Mouse (Mus musculus): ENCODE data around the gene Myadml2. TPM values are rescaled to one million over a fixed set of nuclear protein-coding genes. Genes with fewer than 3 reads are reported as not detected.
A peak's percentile ranks its signal among the peaks of the same experiment; 100 is the strongest.

Myadml2 gene
- polyA plus RNA-seq, 1 experiment from 2014 or later: 0.61 TPM

DNA sequence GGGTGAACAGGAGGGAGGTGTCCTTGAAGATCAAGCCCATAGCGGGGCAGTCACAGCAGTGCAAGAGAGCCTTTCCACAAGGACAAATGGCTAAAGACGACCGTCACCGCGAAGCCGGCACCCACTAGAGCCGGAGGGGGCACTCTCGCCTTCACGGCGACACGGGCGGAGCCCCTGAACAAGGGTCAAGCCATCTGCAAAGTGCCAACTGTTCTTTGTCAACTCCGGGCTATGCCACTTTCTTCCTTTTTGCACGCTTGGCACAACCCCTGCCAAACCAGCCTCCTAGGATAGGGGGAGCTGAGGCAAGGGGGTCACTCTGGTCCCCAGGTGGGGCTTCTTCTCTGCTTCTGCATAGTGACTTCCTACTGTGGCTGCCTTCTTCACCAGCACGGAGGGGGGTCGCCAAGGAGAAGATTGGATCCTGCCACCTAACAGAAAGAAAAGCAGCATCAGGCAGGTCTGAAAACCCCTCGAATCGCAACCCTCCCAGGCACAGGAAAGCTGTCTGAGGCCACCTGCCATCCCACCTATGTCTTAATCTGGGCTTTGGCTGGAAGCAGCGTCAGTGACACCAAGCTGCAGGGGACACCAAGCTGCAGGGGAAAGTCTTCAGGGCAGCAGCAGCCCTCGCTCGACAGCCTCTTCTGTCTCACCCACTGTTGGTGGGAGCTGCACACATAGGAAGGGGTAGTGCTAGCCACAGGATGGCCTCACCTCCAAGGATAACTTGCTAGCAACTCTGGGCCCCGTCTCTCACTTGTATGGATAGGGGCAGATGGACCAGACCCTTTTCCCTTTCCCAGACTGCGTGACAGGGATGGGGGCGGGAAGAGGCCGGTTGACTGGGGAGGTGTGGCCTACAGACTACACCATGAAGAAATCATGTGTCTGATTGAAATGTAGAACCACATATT lies 29.1 kb downstream of the Myadml2 start:
- 88% methylated on average over 25 of the region's 25 CpGs for WGBS (ENCODE audit: insufficient replicate concordance)
- Histone ChIP-seq H3K4me3 (ENCODE audit: low read depth, low read length) (no peak overlapping the region), H3K9me3 (replicated peaks; ENCODE audit: control insufficient read depth, low read length) (no peaks in the 10 kb centered on the region), H3K4me1 (ENCODE audit: control insufficient read depth, low read depth, low read length) (peaks cover 38% of the 10 kb centered on the region), H3K27ac (ENCODE audit: low read length) (peak overlapping the region; percentile 82), H3K4me2 (ENCODE audit: low read depth, low read length) (no peak overlapping the region), H3K27me3 (ENCODE audit: control insufficient read depth, insufficient read depth, low read depth, low read length) (no peaks in the 10 kb centered on the region), H3K9ac (ENCODE audit: low read depth, low read length) (no peak overlapping the region; the same call in 1 of the 2 replicates), H3K36me3 (ENCODE audit: control insufficient read depth, insufficient read depth) (peaks cover 47% of the 10 kb centered on the region)
- no peak for ATAC-seq (ENCODE audit: low read depth)

DNA sequence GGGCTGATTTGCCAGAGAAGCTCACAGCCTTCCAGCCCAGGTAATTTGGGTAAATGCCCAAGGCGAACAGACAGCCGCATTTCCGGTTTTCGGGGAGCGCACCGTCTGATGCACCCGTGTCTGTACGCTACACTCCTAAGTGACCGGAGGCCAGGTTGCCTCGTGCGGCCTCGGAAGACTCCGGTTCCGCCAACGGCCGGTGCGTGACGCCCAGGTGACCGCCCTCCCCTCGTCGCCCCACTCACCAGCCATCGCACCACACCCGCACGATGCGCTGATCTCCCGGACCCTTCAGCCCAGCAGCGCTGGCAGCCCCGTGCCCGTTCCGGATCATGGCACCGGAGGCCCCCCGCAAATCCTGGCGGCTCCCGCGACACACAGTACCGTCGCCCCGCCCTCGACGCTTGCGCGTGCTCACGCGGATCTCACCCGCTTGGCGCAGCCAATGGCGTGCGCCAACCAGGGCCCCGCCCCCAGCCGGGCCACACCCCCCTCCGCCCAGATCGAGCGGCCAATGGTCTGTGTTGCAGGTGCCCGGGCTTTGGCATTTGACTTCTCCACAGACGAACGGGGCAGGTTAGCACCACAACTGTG lies 30.3 kb downstream of the Myadml2 start, which contains the start of gene Pcyt2:
Pcyt2 (minus strand) TSS at position 418 of the 594 bp plus-strand sequence.
- H3K36me3 ChIP-seq (ENCODE audit: control insufficient read depth, insufficient read depth): peaks cover 48% of the 10 kb centered on the region
- under 1% methylated on average over 56 of the region's 56 CpGs for WGBS (ENCODE audit: insufficient replicate concordance)

DNA sequence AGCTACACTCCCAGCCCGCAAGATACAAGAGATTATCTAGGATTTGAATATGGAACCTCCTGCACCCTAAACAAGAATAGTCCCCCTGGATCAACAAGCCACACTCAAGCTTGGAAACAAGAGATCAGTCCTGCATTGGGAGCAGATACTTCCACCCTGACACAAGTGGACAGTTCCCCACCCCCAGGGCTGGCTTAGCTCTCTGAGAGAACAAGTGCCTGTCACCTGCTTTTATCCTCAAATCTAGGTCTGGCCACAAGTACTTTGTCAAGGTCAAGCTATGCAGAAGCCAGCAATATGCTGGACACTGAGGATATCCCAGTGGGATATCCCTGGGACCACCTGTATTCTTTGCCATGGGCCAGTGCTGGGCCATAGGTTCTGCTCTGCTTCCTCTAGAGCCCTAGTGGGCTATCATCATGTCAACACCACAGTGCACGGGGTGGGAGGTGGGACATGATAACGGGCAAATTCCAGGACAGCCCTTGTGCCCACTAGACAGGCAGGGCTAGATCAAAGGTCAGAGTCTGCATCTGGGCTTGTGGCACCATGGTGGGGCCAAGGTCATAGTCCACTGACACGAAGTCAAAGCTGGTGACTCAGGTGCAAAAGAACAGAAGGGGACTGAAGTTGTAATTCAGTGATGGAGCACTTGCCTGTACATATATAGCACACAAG lies 31.2 kb downstream of the Myadml2 start:
- Histone ChIP-seq H3K36me3 (ENCODE audit: control insufficient read depth, insufficient read depth) (peaks cover 48% of the 10 kb centered on the region), H3K9me3 (replicated peaks; ENCODE audit: control insufficient read depth, low read length) (no peaks in the 10 kb centered on the region), H3K4me3 (ENCODE audit: low read depth, low read length) (peak overlapping the region; percentile 88), H3K27me3 (ENCODE audit: control insufficient read depth, insufficient read depth, low read depth, low read length) (no peaks in the 10 kb centered on the region), H3K27ac (ENCODE audit: low read length) (peak overlapping the region; percentile 86), H3K4me1 (ENCODE audit: control insufficient read depth, low read depth, low read length) (peaks cover 32% of the 10 kb centered on the region), H3K4me2 (ENCODE audit: low read depth, low read length) (peak overlapping the region; percentile 90), H3K9ac (ENCODE audit: low read depth, low read length) (peak overlapping the region; percentile 78)
- ATAC-seq (ENCODE audit: low read depth): peak; percentile 15
- WGBS (ENCODE audit: insufficient replicate concordance): 32% methylated on average over 4 of the region's 4 CpGs

More for the DNA sequence above, 30.3 kb downstream of the Myadml2 start, which contains the start of gene Pcyt2:
- peaks cover 32% of the 10 kb centered on the region for H3K4me1 ChIP-seq (ENCODE audit: control insufficient read depth, low read depth, low read length)
- H3K4me3 ChIP-seq (ENCODE audit: low read depth, low read length): peak within 1 kb of the TSS; percentile 88
- H3K9ac ChIP-seq (ENCODE audit: low read depth, low read length): peak within 1 kb of the TSS; percentile 78
- ATAC-seq (ENCODE audit: low read depth): peak; percentile 97
- H3K27ac ChIP-seq (ENCODE audit: low read length): peak within 1 kb of the TSS; percentile 86
- H3K9me3 ChIP-seq (replicated peaks; ENCODE audit: control insufficient read depth, low read length): no peaks in the 10 kb centered on the region
- H3K27me3 ChIP-seq (ENCODE audit: control insufficient read depth, insufficient read depth, low read depth, low read length): no peaks in the 10 kb centered on the region
- peak within 1 kb of the TSS; percentile 90 for H3K4me2 ChIP-seq (ENCODE audit: low read depth, low read length)

DNA sequence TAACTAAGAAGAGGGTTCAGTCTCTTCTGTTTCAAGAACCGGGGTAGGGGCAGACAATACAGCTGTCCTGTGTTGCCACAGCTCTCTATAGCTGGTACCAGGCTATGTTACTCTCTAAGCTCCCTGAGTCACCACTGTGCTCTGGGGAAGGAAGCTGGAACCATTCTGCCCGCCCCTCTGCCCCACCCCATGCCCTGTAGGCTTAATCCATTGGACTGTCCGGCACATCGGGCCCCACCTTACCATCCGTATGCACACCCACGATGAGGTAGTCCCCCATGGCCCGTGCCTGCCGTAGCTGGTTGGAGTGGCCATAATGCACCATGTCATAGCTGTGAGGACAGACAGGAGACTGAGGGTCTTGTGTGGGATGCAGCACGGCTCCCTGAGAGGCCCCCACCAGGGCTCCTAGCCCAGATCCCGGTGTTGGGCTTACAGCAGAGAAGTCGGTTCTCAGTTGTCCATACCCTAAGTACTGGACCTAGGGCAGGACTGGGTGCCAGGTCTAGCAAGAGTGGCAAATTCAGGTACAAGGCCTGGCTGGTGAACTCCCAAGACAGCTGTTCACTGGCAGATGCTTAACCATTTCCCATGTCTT lies 32.3 kb downstream of the Myadml2 start:
- WGBS (ENCODE audit: insufficient replicate concordance): 77% methylated on average over 11 of the region's 11 CpGs
- H3K36me3 ChIP-seq (ENCODE audit: control insufficient read depth, insufficient read depth): peaks cover 46% of the 10 kb centered on the region
- peak overlapping the region; percentile 90 for H3K4me2 ChIP-seq (ENCODE audit: low read depth, low read length)
- no peaks in the 10 kb centered on the region for H3K9me3 ChIP-seq (replicated peaks; ENCODE audit: control insufficient read depth, low read length)
- no peak overlapping the region; the same call in 1 of the 2 replicates for H3K27ac ChIP-seq (ENCODE audit: low read length)
- peak overlapping the region; percentile 28; the same call in 1 of the 2 replicates for H3K9ac ChIP-seq (ENCODE audit: low read depth, low read length)
- no peak for ATAC-seq (ENCODE audit: low read depth)
- H3K4me3 ChIP-seq (ENCODE audit: low read depth, low read length): peak overlapping the region; percentile 16
- no peaks in the 10 kb centered on the region for H3K27me3 ChIP-seq (ENCODE audit: control insufficient read depth, insufficient read depth, low read depth, low read length)
- peaks cover 32% of the 10 kb centered on the region for H3K4me1 ChIP-seq (ENCODE audit: control insufficient read depth, low read depth, low read length)

DNA sequence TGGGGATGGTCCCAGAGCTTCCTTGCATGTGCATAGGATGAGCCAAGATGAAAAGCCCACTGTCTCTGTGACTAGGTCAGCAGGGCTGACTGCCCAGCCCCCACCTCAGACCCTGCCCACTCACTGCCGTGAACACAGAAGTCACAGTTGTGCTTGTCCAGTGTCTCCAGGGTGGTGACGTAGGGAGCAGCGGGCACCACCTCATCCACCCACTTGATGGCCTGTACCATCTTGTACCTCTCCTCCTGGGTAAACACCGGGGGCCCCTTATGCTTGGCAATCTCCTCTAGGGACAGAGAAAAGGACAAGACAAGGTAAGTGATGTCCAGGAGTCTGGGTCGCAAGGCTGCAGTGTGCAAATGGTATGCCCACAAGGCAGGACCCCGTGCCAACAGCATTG lies 32.8 kb downstream of the Myadml2 start:
- Histone ChIP-seq H3K9ac (ENCODE audit: low read depth, low read length) (no peak overlapping the region), H3K27ac (ENCODE audit: low read length) (no peak overlapping the region), H3K27me3 (ENCODE audit: control insufficient read depth, insufficient read depth, low read depth, low read length) (no peaks in the 10 kb centered on the region), H3K4me3 (ENCODE audit: low read depth, low read length) (no peak overlapping the region), H3K9me3 (replicated peaks; ENCODE audit: control insufficient read depth, low read length) (no peaks in the 10 kb centered on the region), H3K4me2 (ENCODE audit: low read depth, low read length) (no peak overlapping the region), H3K36me3 (ENCODE audit: control insufficient read depth, insufficient read depth) (peaks cover 40% of the 10 kb centered on the region), H3K4me1 (ENCODE audit: control insufficient read depth, low read depth, low read length) (peaks cover 32% of the 10 kb centered on the region)
- 85% methylated on average over 6 of the region's 6 CpGs for WGBS (ENCODE audit: insufficient replicate concordance)
- ATAC-seq (ENCODE audit: low read depth): no peak

DNA sequence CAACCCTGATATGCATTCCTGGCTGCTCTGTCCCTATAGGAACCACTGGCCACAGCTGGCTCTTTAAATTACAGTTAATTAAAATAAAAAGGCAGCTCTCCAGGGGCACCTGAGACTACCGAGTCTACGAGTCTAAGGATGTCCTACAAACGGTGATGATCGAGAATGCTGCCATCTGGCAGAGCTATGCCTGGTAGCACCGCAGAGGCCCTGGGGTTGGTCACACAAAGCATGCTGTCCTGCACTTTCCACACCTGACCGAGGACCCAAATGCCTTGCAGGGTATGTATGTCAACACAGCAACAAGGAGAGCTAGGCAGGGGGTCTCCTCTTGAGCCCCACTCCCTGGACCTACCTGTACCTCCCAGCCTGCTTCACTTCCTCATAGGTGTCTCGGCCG lies 34.0 kb downstream of the Myadml2 start:
- no peaks in the 10 kb centered on the region for H3K9me3 ChIP-seq (replicated peaks; ENCODE audit: control insufficient read depth, low read length)
- H3K36me3 ChIP-seq (ENCODE audit: control insufficient read depth, insufficient read depth): peaks cover 29% of the 10 kb centered on the region
- no peaks in the 10 kb centered on the region for H3K27me3 ChIP-seq (ENCODE audit: control insufficient read depth, insufficient read depth, low read depth, low read length)
- WGBS (ENCODE audit: insufficient replicate concordance): 83% methylated on average over 8 of the region's 8 CpGs
- H3K4me1 ChIP-seq (ENCODE audit: control insufficient read depth, low read depth, low read length): peaks cover 40% of the 10 kb centered on the region
- H3K4me3 ChIP-seq (ENCODE audit: low read depth, low read length): no peak overlapping the region
- H3K9ac ChIP-seq (ENCODE audit: low read depth, low read length): no peak overlapping the region
- no peak overlapping the region for H3K4me2 ChIP-seq (ENCODE audit: low read depth, low read length)
- H3K27ac ChIP-seq (ENCODE audit: low read length): no peak overlapping the region
- ATAC-seq (ENCODE audit: low read depth): no peak

DNA sequence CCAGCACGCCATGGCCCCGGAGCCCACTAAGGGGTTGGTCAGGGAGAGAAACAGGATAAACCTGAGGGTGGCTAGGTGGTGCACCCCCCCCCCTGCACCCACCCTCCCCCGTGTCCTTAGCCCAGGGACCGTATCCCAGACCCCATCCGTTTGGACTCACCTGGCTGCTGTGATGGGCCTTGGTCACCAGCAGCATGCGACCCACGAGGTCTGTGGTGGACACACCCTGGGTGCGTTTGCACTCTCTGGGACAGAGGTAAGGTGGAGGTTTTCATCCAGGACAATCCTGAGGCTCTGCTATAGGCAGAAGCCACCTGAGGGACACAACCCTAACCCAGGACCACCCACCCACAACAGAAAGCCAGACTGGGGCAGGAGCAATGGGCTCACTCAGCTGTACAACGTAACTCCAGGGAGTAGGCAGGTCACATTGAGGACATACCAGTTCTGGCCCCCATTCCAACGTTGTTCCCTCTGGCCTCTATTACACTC lies 34.4 kb downstream of the Myadml2 start:
- H3K27me3 ChIP-seq (ENCODE audit: control insufficient read depth, insufficient read depth, low read depth, low read length): peaks cover 1% of the 10 kb centered on the region
- no peak overlapping the region for H3K27ac ChIP-seq (ENCODE audit: low read length)
- no peak overlapping the region for H3K9ac ChIP-seq (ENCODE audit: low read depth, low read length)
- ATAC-seq (ENCODE audit: low read depth): no peak
- no peak overlapping the region for H3K4me2 ChIP-seq (ENCODE audit: low read depth, low read length)
- H3K4me1 ChIP-seq (ENCODE audit: control insufficient read depth, low read depth, low read length): peaks cover 37% of the 10 kb centered on the region
- no peaks in the 10 kb centered on the region for H3K9me3 ChIP-seq (replicated peaks; ENCODE audit: control insufficient read depth, low read length)
- H3K4me3 ChIP-seq (ENCODE audit: low read depth, low read length): no peak overlapping the region
- WGBS (ENCODE audit: insufficient replicate concordance): 83% methylated on average over 10 of the region's 10 CpGs
- peaks cover 24% of the 10 kb centered on the region for H3K36me3 ChIP-seq (ENCODE audit: control insufficient read depth, insufficient read depth)

DNA sequence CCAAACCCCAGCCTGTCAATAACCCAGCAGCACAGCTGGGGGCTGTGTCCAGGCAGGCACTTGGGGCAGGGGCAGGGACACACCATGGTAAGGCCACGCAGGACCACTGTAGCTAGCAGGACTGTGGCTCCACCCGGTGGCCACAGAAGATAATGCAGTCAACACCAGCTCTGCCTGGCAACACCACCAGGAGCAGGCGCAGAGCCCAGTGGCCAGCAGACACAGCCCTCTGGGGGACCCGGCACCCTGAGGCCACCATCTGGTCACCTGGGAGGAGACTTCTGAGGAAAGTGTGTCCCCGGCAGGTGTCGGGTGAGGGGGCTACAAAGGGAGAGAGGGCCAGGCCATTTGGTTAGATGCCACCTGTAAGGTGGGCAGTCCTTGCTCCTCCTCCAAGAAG lies 35.2 kb downstream of the Myadml2 start:
- Histone ChIP-seq H3K36me3 (ENCODE audit: control insufficient read depth, insufficient read depth) (peaks cover 19% of the 10 kb centered on the region), H3K27me3 (ENCODE audit: control insufficient read depth, insufficient read depth, low read depth, low read length) (peaks cover 5% of the 10 kb centered on the region), H3K4me1 (ENCODE audit: control insufficient read depth, low read depth, low read length) (peaks cover 30% of the 10 kb centered on the region), H3K9me3 (replicated peaks; ENCODE audit: control insufficient read depth, low read length) (no peaks in the 10 kb centered on the region), H3K4me3 (ENCODE audit: low read depth, low read length) (no peak overlapping the region), H3K27ac (ENCODE audit: low read length) (no peak overlapping the region), H3K9ac (ENCODE audit: low read depth, low read length) (no peak overlapping the region), H3K4me2 (ENCODE audit: low read depth, low read length) (no peak overlapping the region)
- WGBS (ENCODE audit: insufficient replicate concordance): 34% methylated on average over 6 of the region's 6 CpGs
- 0 out of 2 replicates have a peak, but pooled peaks have one; percentile 9 for ATAC-seq (ENCODE audit: low read depth)

Measured in liver, embryonic 16.5 days (tissue).